Mouse (Mus musculus): ENCODE measurements at regions not wholly inside any gene's neighbourhood (a gene's known extent, or its start where the extent isn't known, plus 50 kb on each side); places are given as distances from the start of the nearest gene placed in this dataset.

GRCm38 (mm10) chr6:50808126-50808525, 153.9 kb upstream of the Npvf start:
- TF ChIP-seq CTCF (IDR thresholded peaks at IDR 0.05; ENCODE audit: control insufficient read depth, insufficient read depth, insufficient replicate concordance, low read depth, low read length), result peak; percentile 49; the same call in 1 of the 2 replicates
- no peak for TF ChIP-seq POLR2A (IDR thresholded peaks at IDR 0.05; ENCODE audit: control insufficient read depth, low read depth, low read length)
